Mouse (Mus musculus) limb, embryonic 13.5 days (tissue): Measurements from ENCODE around the gene Rabl6. TPM values are rescaled to one million over a fixed set of nuclear protein-coding genes. Genes with fewer than 3 reads are reported as not detected.

ENCODE experiments used
- polyA plus RNA-seq: library from polyadenylated mRNA; unstranded; fragments of >200 nt; fragmentation: Nextera tagmentation; extraction: Ambion mirVana; gene quantifications from 2 replicates; pipeline ENCODE4 v1.2.1, GENCODE M21; 2015

The Rabl6 gene
- polyA plus RNA-seq, 1 experiment from 2014 or later = 76.9 TPM

Other genes with a start within 250 kb of the Rabl6 start
- 11.3 and 13.2 TPM in 2 replicates for gene Uap1l1, start 242.8 kb downstream of the Rabl6 start, polyA plus RNA-seq
- 43.4 and 45.5 TPM in 2 replicates for gene Sapcd2, start 236.2 kb downstream of the Rabl6 start, polyA plus RNA-seq
- gene Entpd2, start 212.6 kb downstream of the Rabl6 start, polyA plus RNA-seq = 0.55 and 0.73 TPM in 2 replicates
- gene Npdc1, start 209.2 kb downstream of the Rabl6 start, polyA plus RNA-seq = 29.1 and 32.6 TPM in 2 replicates
- gene Fut7, start 185.3 kb downstream of the Rabl6 start, polyA plus RNA-seq = 0.06 TPM in 1 of 2 replicates, not detected in the other
- gene Abca2, start 179.8 kb downstream of the Rabl6 start, polyA plus RNA-seq = 3.3 and 3.8 TPM in 2 replicates
- gene Clic3, start 151.7 kb downstream of the Rabl6 start, polyA plus RNA-seq = 2.2 and 2.5 TPM in 2 replicates
- 35.0 and 37.6 TPM in 2 replicates for gene Paxx, start 147.4 kb downstream of the Rabl6 start, polyA plus RNA-seq
- gene Ptgds, start 138.5 kb downstream of the Rabl6 start, polyA plus RNA-seq = 0.80 and 2.5 TPM in 2 replicates
- not detected in 2 replicates for gene Lcn12, start 114.6 kb downstream of the Rabl6 start, polyA plus RNA-seq
- gene Fbxw5, start 107.8 kb downstream of the Rabl6 start, polyA plus RNA-seq = 69.5 and 79.7 TPM in 2 replicates
- 5.5 and 7.2 TPM in 2 replicates for gene C8g, start 106.8 kb downstream of the Rabl6 start, polyA plus RNA-seq
- gene Traf2, start 61.6 kb downstream of the Rabl6 start, polyA plus RNA-seq = 37.3 and 40.6 TPM in 2 replicates
- gene Edf1, start 50.7 kb downstream of the Rabl6 start, polyA plus RNA-seq = 330 TPM in 2 replicates
- 4.9 and 5.8 TPM in 2 replicates for gene Mamdc4, start 33.7 kb downstream of the Rabl6 start, polyA plus RNA-seq
- 163 and 177 TPM in 2 replicates for gene Phpt1, start 33.3 kb downstream of the Rabl6 start, polyA plus RNA-seq
- gene Ajm1, start 26.8 kb downstream of the Rabl6 start, polyA plus RNA-seq = 0.85 and 1.0 TPM in 2 replicates
- 0.18 and 0.36 TPM in 2 replicates for gene Ccdc183, start 9.2 kb upstream of the Rabl6 start, polyA plus RNA-seq
- 27.2 and 28.7 TPM in 2 replicates for gene Tmem141, start 13.5 kb upstream of the Rabl6 start, polyA plus RNA-seq
- gene Fcna, start 19.5 kb upstream of the Rabl6 start, polyA plus RNA-seq = 0.98 and 1.8 TPM in 2 replicates
- gene Lcn8, start 44.6 kb upstream of the Rabl6 start, polyA plus RNA-seq = 0.24 TPM in 1 of 2 replicates, not detected in the other
- not detected in 2 replicates for gene Lcn5, start 49.4 kb upstream of the Rabl6 start, polyA plus RNA-seq
- not detected in 2 replicates for gene Lcn6, start 68.3 kb upstream of the Rabl6 start, polyA plus RNA-seq
- gene Lcn10, start 74.2 kb upstream of the Rabl6 start, polyA plus RNA-seq = not detected in 2 replicates
- not detected in 2 replicates for gene Obp2a, start 91.5 kb upstream of the Rabl6 start, polyA plus RNA-seq
- 98.8 and 99.8 TPM in 2 replicates for gene Bmyc, start 98.2 kb upstream of the Rabl6 start, polyA plus RNA-seq
- not detected in 2 replicates for gene Obp2b, start 128.5 kb upstream of the Rabl6 start, polyA plus RNA-seq
- gene Lcn3, start 157.0 kb upstream of the Rabl6 start, polyA plus RNA-seq = not detected in 2 replicates
- not detected in 2 replicates for gene Lcn11, start 168.5 kb upstream of the Rabl6 start, polyA plus RNA-seq
- not detected in 2 replicates for gene Gm13539, start 173.7 kb upstream of the Rabl6 start, polyA plus RNA-seq
- gene Glt6d1, start 207.3 kb upstream of the Rabl6 start, polyA plus RNA-seq = not detected in 2 replicates
- gene Lcn9, start 214.6 kb upstream of the Rabl6 start, polyA plus RNA-seq = not detected in 2 replicates
- gene Sohlh1, start 238.7 kb upstream of the Rabl6 start, polyA plus RNA-seq = 0.14 and 0.29 TPM in 2 replicates